Mouse (Mus musculus) hindbrain, embryonic 11.5 days (tissue): ENCODE results near the gene Serpinf1. TPM values are rescaled to one million over a fixed set of nuclear protein-coding genes. Genes with fewer than 3 reads are reported as not detected.
A peak's percentile ranks its signal among the peaks of the same experiment; 100 is the strongest.

ENCODE experiments used
- ATAC-seq: fragments of 200-750 bp; cut with Nextera tagmentation; 2 replicates; pipeline ENCODE4 v1.8.0; 2017; ENCODE audit warnings: mild to moderate bottlenecking, moderate TSS enrichment, moderate library complexity; ENCODE audit not compliant: low FRiP score
- DNase-seq: peaks from one replicate; pipeline ENCODE4 v3.0.0-alpha.2; 2015; ENCODE audit warnings: low spot score
- H3K27ac ChIP-seq: fragments of 300-500 bp; sonication (generic); 2 replicates; pipeline ENCODE4 v1.5.1; 2014; ENCODE audit warnings: mild to moderate bottlenecking, low read depth, low read length
- H3K27me3 ChIP-seq: fragments of 300-500 bp; sonication (generic); 2 replicates; pipeline ENCODE4 v1.6.1; 2014; ENCODE audit warnings: mild to moderate bottlenecking, low read length, moderate library complexity, mixed read lengths; ENCODE audit not compliant: control insufficient read depth, insufficient read depth
- H3K36me3 ChIP-seq: fragments of 300-500 bp; sonication (generic); 2 replicates; pipeline ENCODE4 v1.6.1; 2014; ENCODE audit warnings: mild to moderate bottlenecking, low read length, moderate library complexity, mixed read lengths; ENCODE audit not compliant: control insufficient read depth, insufficient read depth
- H3K4me1 ChIP-seq: fragments of 300-500 bp; sonication (generic); replicated peaks from 2 replicates; pipeline ENCODE4 v1.6.1; 2014; ENCODE audit warnings: low read length, mixed read lengths; ENCODE audit not compliant: control insufficient read depth, insufficient read depth
- H3K4me2 ChIP-seq: fragments of 300-500 bp; sonication (generic); replicated peaks from 2 replicates; pipeline ENCODE4 v1.6.1; 2014; ENCODE audit warnings: mild to moderate bottlenecking, low read depth, low read length
- H3K4me3 ChIP-seq: fragments of 300-500 bp; sonication (generic); 2 replicates; pipeline ENCODE4 v1.5.1; 2014; ENCODE audit warnings: low read depth, low read length
- H3K9ac ChIP-seq: fragments of 300-500 bp; sonication (generic); 2 replicates; pipeline ENCODE4 v1.6.1; 2014; ENCODE audit warnings: low read depth, low read length
- H3K9me3 ChIP-seq: fragments of 300-500 bp; sonication (generic); 2 replicates; pipeline ENCODE4 v1.6.1; 2016; ENCODE audit warnings: low read length; ENCODE audit not compliant: control insufficient read depth
- WGBS: fragments of 180-500 bp; shearing (Covaris S2); extraction: QIAGEN DNeasy Blood & Tissue Kit; methylation state at CpG from one replicate; pipeline ENCODE4 v1.1.7; 2014; 5-methylcytosine and 5-hydroxymethylcytosine counted together
- polyA plus RNA-seq: library from polyadenylated mRNA; unstranded; fragments of >200 nt; fragmentation: Nextera tagmentation; extraction: Ambion mirVana; gene quantifications from 2 replicates; pipeline ENCODE4 v1.2.1, GENCODE M21; 2014

Gene Serpinf1
- polyA plus RNA-seq, 1 experiment from 2014 or later: 90.5 TPM

DNA sequence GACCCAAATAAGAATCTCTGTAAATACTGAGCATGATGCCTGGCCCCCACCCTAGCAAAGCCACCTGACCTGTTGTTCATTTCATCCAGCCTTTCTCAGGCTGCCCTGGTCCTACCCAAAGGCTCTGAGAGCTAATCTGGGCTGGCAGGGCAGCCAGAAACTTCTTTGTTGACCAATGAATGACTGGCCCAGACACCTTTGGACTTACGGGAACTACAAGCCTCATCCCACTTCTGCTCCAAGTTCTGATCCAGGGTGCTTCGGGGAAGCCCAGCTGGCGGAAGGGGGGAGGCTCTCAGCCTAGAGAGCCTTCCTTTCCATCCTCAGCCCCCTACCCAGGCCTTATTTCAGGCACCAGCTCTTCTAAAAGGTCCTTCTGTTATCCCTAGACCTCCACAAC is 16.3 kb upstream of the Serpinf1 start:
- no peaks in the 10 kb centered on the region for H3K36me3 ChIP-seq
- no peaks in the 10 kb centered on the region for H3K27me3 ChIP-seq
- no peaks in the 10 kb centered on the region for H3K4me1 ChIP-seq
- no peaks in the 10 kb centered on the region for H3K9me3 ChIP-seq
- 91% methylated on average over 3 of the region's 3 CpGs for WGBS
- ATAC-seq: no peak
- no peak overlapping the region for H3K4me2 ChIP-seq
- H3K27ac ChIP-seq: no peak overlapping the region
- H3K9ac ChIP-seq: no peak overlapping the region
- no peak overlapping the region for H3K4me3 ChIP-seq
- no peak for DNase-seq

DNA sequence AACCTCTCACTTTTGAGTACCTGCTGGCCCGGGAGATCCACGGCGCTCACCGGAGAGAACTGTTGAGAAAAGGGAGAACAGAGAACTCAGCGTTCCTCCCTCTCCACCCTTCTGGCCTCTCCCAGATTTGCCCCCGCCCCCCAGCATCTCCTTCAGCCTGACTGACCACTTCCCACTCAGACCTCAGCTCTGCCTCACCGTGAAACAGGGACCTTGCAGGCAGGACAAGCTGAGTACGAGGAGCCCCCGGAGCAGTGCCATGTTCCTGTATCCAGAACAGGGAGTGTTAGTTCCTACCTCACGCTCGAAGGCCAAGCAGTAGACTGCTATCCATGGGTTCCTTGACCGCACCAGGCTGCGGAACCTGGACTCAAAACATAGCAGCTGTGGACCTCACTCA is 15.7 kb upstream of the Serpinf1 start:
- ATAC-seq (no peak), DNase-seq (no peak)
- H3K4me3 ChIP-seq: no peak overlapping the region
- H3K9me3 ChIP-seq: no peaks in the 10 kb centered on the region
- no peak overlapping the region for H3K9ac ChIP-seq
- 88% methylated on average over 13 of the region's 13 CpGs for WGBS
- no peaks in the 10 kb centered on the region for H3K36me3 ChIP-seq
- no peak overlapping the region for H3K4me2 ChIP-seq
- H3K27ac ChIP-seq: no peak overlapping the region
- H3K27me3 ChIP-seq: no peaks in the 10 kb centered on the region
- H3K4me1 ChIP-seq: no peaks in the 10 kb centered on the region

DNA sequence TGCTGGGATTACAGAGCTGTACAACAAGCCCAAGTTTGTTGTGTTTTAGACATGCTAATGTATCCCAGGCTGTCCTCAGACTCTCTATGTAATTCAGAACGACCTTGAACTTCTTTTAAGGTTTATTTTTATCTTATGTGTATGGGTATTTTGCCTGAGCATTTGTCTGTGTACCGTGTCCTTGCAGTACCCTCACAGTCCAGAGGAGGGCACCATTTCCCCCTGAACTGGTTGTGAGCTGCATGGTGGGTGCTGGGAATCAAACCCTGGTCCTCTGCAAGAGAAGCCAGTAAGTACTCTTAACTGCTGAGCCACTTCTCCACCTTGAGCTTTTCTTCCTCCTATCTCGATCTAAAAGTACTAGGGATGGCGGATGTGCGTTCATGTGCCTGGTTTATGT is 11.6 kb upstream of the Serpinf1 start:
- no peak overlapping the region for H3K4me2 ChIP-seq
- no peak overlapping the region for H3K9ac ChIP-seq
- ATAC-seq (no peak), DNase-seq (no peak)
- H3K9me3 ChIP-seq: no peaks in the 10 kb centered on the region
- H3K4me3 ChIP-seq: no peak overlapping the region
- no peaks in the 10 kb centered on the region for H3K27me3 ChIP-seq
- no peak overlapping the region for H3K27ac ChIP-seq
- WGBS: 90% methylated on average over 5 of the region's 5 CpGs
- H3K36me3 ChIP-seq: no peaks in the 10 kb centered on the region
- H3K4me1 ChIP-seq: no peaks in the 10 kb centered on the region

DNA sequence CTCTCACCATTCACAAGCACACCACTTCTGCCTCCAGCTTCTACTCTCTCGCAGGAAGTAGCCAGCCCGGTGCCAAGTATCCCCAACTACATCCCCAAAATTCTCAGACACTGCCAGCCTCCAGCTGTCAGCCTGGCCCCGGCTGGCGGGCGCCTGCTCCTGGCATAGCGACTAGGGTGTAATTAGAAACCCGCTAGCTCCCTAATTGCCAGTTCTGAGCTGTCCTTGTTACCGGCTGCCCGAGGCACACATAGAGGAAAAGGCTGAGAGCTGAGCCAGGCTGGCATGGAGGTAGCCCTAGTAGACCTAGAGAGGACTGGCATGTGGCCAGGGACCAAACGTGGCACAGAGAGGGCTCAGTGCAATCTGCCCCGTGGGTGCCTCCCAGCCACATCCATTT is 8.8 kb upstream of the Serpinf1 start:
- ATAC-seq: no peak

DNA sequence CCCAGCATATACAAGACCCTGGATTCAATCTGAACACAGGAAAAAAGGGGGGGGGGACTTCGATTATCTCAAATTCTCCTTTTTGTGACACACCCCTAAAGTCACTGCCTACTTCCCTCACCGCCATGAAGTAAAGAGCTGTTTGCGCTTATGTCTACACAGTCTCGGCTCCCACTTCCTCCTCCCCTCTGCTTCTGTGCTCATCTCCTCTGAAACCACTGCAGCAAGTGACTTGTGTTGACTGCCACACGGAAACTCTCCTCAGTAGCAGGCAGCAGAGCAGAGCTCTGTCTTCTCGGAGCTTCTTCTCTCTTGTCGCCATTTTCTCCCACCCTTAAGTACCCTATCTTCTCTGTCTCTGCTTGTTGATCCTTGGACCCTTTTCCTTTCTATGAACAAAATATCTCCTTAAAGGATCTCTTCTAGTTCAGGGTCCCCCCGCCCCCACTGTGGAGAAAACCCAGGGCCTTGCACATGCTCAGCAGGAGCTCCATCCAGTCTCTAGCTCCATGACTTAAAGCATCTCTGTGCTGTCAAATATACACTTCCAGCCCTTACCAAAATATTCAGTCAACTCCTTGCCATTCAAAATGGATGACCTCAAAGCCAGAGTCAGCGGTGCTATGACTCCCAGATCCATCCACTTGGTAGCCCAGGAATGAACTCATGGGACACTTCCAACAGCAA is 6.7 kb upstream of the Serpinf1 start:
- Histone ChIP-seq H3K4me2 (no peak overlapping the region), H3K9ac (no peak overlapping the region), H3K9me3 (no peaks in the 10 kb centered on the region), H3K4me3 (no peak overlapping the region), H3K27ac (no peak overlapping the region), H3K36me3 (no peaks in the 10 kb centered on the region), H3K4me1 (no peaks in the 10 kb centered on the region), H3K27me3 (no peaks in the 10 kb centered on the region)
- 88% methylated on average over 9 of the region's 9 CpGs for WGBS
- ATAC-seq: no peak
- DNase-seq: no peak

More for the DNA sequence above, 8.8 kb upstream of the Serpinf1 start:
- H3K4me2 ChIP-seq: no peak overlapping the region
- no peak overlapping the region for H3K9ac ChIP-seq
- H3K9me3 ChIP-seq: no peaks in the 10 kb centered on the region
- H3K27me3 ChIP-seq: no peaks in the 10 kb centered on the region
- H3K4me3 ChIP-seq: no peak overlapping the region
- no peaks in the 10 kb centered on the region for H3K4me1 ChIP-seq
- no peaks in the 10 kb centered on the region for H3K36me3 ChIP-seq
- WGBS: 84% methylated on average over 11 of the region's 11 CpGs
- H3K27ac ChIP-seq: no peak overlapping the region
- no peak for DNase-seq

DNA sequence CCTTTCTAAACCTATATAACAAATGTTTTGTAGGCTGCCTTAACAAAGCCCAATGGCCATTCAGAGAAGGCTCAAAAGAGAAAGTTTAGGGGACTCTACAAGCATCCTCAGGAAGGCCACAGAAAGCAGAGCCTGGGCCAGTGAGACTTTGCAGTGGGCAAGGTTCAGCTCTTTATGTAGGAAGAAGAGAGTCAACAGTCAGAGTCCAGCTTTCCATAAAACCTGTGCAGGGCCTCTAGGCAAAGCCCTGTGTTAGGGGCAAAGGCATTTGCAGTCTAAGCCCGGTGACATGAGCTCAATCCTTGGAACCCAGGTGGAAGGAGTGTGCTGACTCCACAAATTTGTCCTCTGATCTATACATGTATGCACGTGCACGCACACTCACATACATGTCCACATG is 2.0 kb upstream of the Serpinf1 start:
- Histone ChIP-seq H3K4me1 (peaks cover 3% of the 10 kb centered on the region; the same call in 1 of the 2 replicates), H3K27me3 (no peaks in the 10 kb centered on the region), H3K9ac (no peak overlapping the region), H3K4me2 (no peak overlapping the region), H3K27ac (no peak overlapping the region), H3K9me3 (no peaks in the 10 kb centered on the region), H3K36me3 (no peaks in the 10 kb centered on the region), H3K4me3 (no peak overlapping the region)
- ATAC-seq (no peak), DNase-seq (no peak)
- 96% methylated on average over 3 of the region's 3 CpGs for WGBS

DNA sequence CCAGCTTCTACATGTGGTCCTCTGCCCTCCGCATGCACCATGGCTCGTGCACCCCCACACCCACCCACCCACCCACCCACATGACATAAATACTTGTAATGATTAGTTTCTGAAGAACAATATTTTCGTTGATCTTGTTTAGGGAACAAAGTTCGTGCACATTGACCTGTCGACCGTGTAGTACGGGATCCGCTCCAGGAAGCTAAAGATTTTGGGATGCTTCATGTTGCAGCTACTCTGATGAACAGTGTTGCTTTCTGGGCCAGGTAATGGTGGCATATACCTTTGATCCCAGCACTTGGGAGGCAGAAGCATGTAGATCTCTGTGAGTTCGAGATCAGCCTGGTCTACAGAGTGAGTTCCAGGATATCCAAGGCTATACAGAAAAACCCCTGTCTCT is 1.5 kb upstream of the Serpinf1 start:
- ATAC-seq (no peak), DNase-seq (no peak)
- Histone ChIP-seq H3K4me1 (peaks cover 3% of the 10 kb centered on the region; the same call in 1 of the 2 replicates), H3K36me3 (no peaks in the 10 kb centered on the region), H3K4me3 (no peak overlapping the region), H3K9me3 (no peaks in the 10 kb centered on the region), H3K4me2 (no peak overlapping the region), H3K9ac (no peak overlapping the region), H3K27ac (no peak overlapping the region), H3K27me3 (no peaks in the 10 kb centered on the region)
- WGBS: 92% methylated on average over 9 of the region's 9 CpGs

DNA sequence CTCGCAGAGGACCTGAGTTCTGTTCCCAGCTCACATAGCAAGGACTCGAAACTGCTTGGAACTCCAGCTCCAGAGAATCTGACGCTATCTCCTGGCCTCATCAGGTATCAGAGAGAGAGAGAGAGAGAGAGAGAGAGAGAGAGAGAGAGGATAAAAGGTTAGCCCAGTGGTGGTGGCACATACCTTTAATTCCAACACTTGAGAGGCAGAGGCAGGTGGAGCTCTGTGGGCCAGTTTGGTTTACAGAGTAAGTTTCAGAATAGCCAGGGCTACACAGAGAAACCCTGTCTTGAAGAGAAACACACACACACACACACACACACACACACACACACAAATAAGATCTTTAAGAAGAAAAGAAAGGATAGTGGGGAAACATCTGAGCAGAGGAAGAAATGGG is 590 bp upstream of the Serpinf1 start:
- Histone ChIP-seq H3K9ac (no peak overlapping the region), H3K27me3 (no peaks in the 10 kb centered on the region), H3K27ac (no peak overlapping the region), H3K4me2 (no peak overlapping the region), H3K4me3 (no peak overlapping the region), H3K4me1 (peaks cover 3% of the 10 kb centered on the region; the same call in 1 of the 2 replicates), H3K9me3 (no peaks in the 10 kb centered on the region), H3K36me3 (no peaks in the 10 kb centered on the region)
- ATAC-seq (no peak), DNase-seq (no peak)
- 89% methylated on average over 3 of the region's 3 CpGs for WGBS

DNA sequence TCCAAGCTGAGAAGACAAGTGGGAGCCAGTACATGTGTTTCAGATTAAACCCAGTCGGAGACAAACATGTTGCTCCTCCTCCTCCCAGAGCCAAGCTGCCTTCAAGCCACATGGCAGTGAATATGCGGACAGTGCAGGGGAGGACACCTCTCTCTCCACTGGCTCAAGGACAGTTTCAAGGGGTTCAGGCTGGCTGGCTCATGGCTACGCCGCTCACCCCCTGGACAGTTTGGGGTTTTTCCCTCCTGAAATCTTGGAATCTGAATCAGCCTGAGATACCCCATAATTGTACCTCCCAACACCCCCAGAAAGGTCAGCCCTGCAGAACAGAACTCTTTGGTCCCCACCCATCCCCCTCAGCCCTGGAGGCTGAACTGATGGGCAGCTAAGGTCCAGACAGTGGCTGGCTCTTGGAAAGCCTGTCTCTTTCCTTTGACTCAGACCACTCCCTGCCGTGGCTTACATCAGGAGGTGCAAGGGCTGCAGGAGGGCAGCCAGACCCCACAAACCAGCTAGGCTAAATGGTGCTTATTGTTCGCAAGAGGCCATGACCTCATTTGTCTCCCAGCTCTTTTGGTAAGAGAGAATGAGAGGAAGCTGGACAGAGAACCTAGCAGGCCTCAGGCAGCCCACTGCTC is 1.0 kb downstream of the Serpinf1 start:
- H3K9me3 ChIP-seq: no peaks in the 10 kb centered on the region
- no peaks in the 10 kb centered on the region for H3K36me3 ChIP-seq
- peak overlapping the region; percentile 6; the same call in 1 of the 2 replicates for H3K4me2 ChIP-seq
- WGBS: 36% methylated on average over 6 of the region's 6 CpGs
- peak overlapping the region; percentile 21; the same call in 1 of the 2 replicates for H3K4me3 ChIP-seq
- H3K27ac ChIP-seq: no peak overlapping the region
- DNase-seq: peak; percentile 24
- H3K4me1 ChIP-seq: peaks cover 3% of the 10 kb centered on the region; the same call in 1 of the 2 replicates
- no peak for ATAC-seq
- H3K9ac ChIP-seq: no peak overlapping the region
- H3K27me3 ChIP-seq: no peaks in the 10 kb centered on the region
